Mouse (Mus musculus): ENCODE data around the gene Hspa1b. TPM values are rescaled to one million over a fixed set of nuclear protein-coding genes. Genes with fewer than 3 reads are reported as not detected.
A peak's percentile ranks its signal among the peaks of the same experiment; 100 is the strongest.
"Not testable (repeated sequence)": the region's sequence is repeated elsewhere in the genome, so short reads cannot be mapped to it uniquely, and the experiment has no call there.

Gene Hspa1b
- polyA plus RNA-seq (2012; rRNA removed) = 38.8 and 56.5 TPM in 2 replicates

- peak; percentile 96 for DNase-seq
- not testable (repeated sequence) for H3K4me1 ChIP-seq (ENCODE audit: control insufficient read depth, insufficient read depth, low read length); H3K27me3 ChIP-seq (replicated peaks; ENCODE audit: control insufficient read depth, insufficient read depth, low read length); H3K36me3 ChIP-seq (ENCODE audit: control insufficient read depth, insufficient read depth, low read length)
- peak; percentile 51 for TF ChIP-seq POLR2A (IDR thresholded peaks at IDR 0.05; ENCODE audit: low read depth, low read length)
- H3K27ac ChIP-seq (ENCODE audit: insufficient read depth, low read depth, low read length) = peak within 1 kb of the TSS; percentile 98
- H3K4me3 ChIP-seq (ENCODE audit: insufficient read depth, low read depth, low read length) = peak within 1 kb of the TSS; percentile 68
- under 1% methylated on average over 29 of the region's 32 CpGs for WGBS
Observed at GRCm38 (mm10) chr17:34959130-34959778, at the start of gene Hspa1b. Gene Hspa1b, minus strand, starts transcription at chr17:34959238.

GRCm38 (mm10) chr17:35007387-35007991, 48.5 kb upstream of the Hspa1b start:
- no peak for TF ChIP-seq CTCF (conservative IDR thresholded peaks at IDR 0.05; ENCODE audit: insufficient read depth, insufficient read length, low read depth, low read length)
- TF ChIP-seq POLR2A (IDR thresholded peaks at IDR 0.05; ENCODE audit: low read depth, low read length) = no peak
- H3K27ac ChIP-seq (ENCODE audit: insufficient read depth, low read depth, low read length) = no peak overlapping the region
- no peak overlapping the region for H3K4me3 ChIP-seq (ENCODE audit: insufficient read depth, low read depth, low read length)
- DNase-seq = no peak
- H3K4me1 ChIP-seq (ENCODE audit: control insufficient read depth, insufficient read depth, low read length) = no peaks in the 10 kb centered on the region
- no peaks in the 10 kb centered on the region for H3K27me3 ChIP-seq (replicated peaks; ENCODE audit: control insufficient read depth, insufficient read depth, low read length)
- 93% methylated on average over 7 of the region's 7 CpGs for WGBS
- no peaks in the 10 kb centered on the region; the same call in 1 of the 2 replicates for H3K36me3 ChIP-seq (ENCODE audit: control insufficient read depth, insufficient read depth, low read length)

- not testable (repeated sequence) for H3K27me3 ChIP-seq (replicated peaks; ENCODE audit: control insufficient read depth, insufficient read depth, low read length); H3K36me3 ChIP-seq (ENCODE audit: control insufficient read depth, insufficient read depth, low read length)
- 91% methylated on average over 4 of the region's 5 CpGs for WGBS
Observed at GRCm38 (mm10) chr17:35005902-35006301, 46.9 kb upstream of the Hspa1b start.

GRCm38 (mm10) chr17:35005158-35005557, 46.1 kb upstream of the Hspa1b start:
- 96% methylated on average over 10 of the region's 10 CpGs for WGBS
- Histone ChIP-seq H3K4me1 (ENCODE audit: control insufficient read depth, insufficient read depth, low read length) (no peaks in the 10 kb centered on the region), H3K27me3 (replicated peaks; ENCODE audit: control insufficient read depth, insufficient read depth, low read length) (no peaks in the 10 kb centered on the region), H3K36me3 (ENCODE audit: control insufficient read depth, insufficient read depth, low read length) (no peaks in the 10 kb centered on the region), H3K4me3 (ENCODE audit: insufficient read depth, low read depth, low read length) (no peak overlapping the region), H3K27ac (ENCODE audit: insufficient read depth, low read depth, low read length) (no peak overlapping the region)
- DNase-seq = no peak
- TF ChIP-seq POLR2A (IDR thresholded peaks at IDR 0.05; ENCODE audit: low read depth, low read length) (no peak), CTCF (conservative IDR thresholded peaks at IDR 0.05; ENCODE audit: insufficient read depth, insufficient read length, low read depth, low read length) (no peak)

More at GRCm38 (mm10) chr17:35005902-35006301, 46.9 kb upstream of the Hspa1b start:
- DNase-seq; H3K4me3 ChIP-seq (ENCODE audit: insufficient read depth, low read depth, low read length); H3K4me1 ChIP-seq (ENCODE audit: control insufficient read depth, insufficient read depth, low read length); H3K27ac ChIP-seq (ENCODE audit: insufficient read depth, low read depth, low read length): not testable (repeated sequence)

- 96% methylated on average over 17 of the region's 17 CpGs for WGBS
- H3K4me1 ChIP-seq (ENCODE audit: control insufficient read depth, insufficient read depth, low read length) = no peaks in the 10 kb centered on the region
- no peak overlapping the region for H3K27ac ChIP-seq (ENCODE audit: insufficient read depth, low read depth, low read length)
- no peaks in the 10 kb centered on the region for H3K27me3 ChIP-seq (replicated peaks; ENCODE audit: control insufficient read depth, insufficient read depth, low read length)
- no peak for DNase-seq
- H3K36me3 ChIP-seq (ENCODE audit: control insufficient read depth, insufficient read depth, low read length) = no peaks in the 10 kb centered on the region
- no peak for TF ChIP-seq CTCF (conservative IDR thresholded peaks at IDR 0.05; ENCODE audit: insufficient read depth, insufficient read length, low read depth, low read length)
- no peak for TF ChIP-seq POLR2A (IDR thresholded peaks at IDR 0.05; ENCODE audit: low read depth, low read length)
- no peak overlapping the region for H3K4me3 ChIP-seq (ENCODE audit: insufficient read depth, low read depth, low read length)
Observed at GRCm38 (mm10) chr17:35004075-35004717, 45.2 kb upstream of the Hspa1b start.

- Histone ChIP-seq H3K27ac (ENCODE audit: insufficient read depth, low read depth, low read length) (no peak overlapping the region), H3K36me3 (ENCODE audit: control insufficient read depth, insufficient read depth, low read length) (no peaks in the 10 kb centered on the region), H3K27me3 (replicated peaks; ENCODE audit: control insufficient read depth, insufficient read depth, low read length) (no peaks in the 10 kb centered on the region), H3K4me3 (ENCODE audit: insufficient read depth, low read depth, low read length) (no peak overlapping the region), H3K4me1 (ENCODE audit: control insufficient read depth, insufficient read depth, low read length) (no peaks in the 10 kb centered on the region)
- DNase-seq = no peak
- TF ChIP-seq CTCF (conservative IDR thresholded peaks at IDR 0.05; ENCODE audit: insufficient read depth, insufficient read length, low read depth, low read length) = no peak
- 60% methylated on average over 9 of the region's 9 CpGs for WGBS
Observed at GRCm38 (mm10) chr17:35003022-35003838, 44.2 kb upstream of the Hspa1b start.

Data from kidney, adult 2 months (tissue).